Comparison of ENCODE assay signal across 14 mouse cellular contexts in genomic region chr3:105094448-105094847, GRCm38 (mm10). TPM values are rescaled to one million over a fixed set of nuclear protein-coding genes. Genes with fewer than 3 reads are reported as not detected.
DNase-seq lines count a peak whose midpoint lies in the region; ATAC-seq and TF ChIP-seq lines count a peak whose summit lies in the region.
"Had no signal": no experiment of that assay in that cellular context is flagged by ENCODE, and none has a peak within 500 bp of the region (broad histone marks: within the 10 kb centered on the region; RNA-seq: fewer than 3 reads in every experiment).

No protein-coding gene starts in this region.

- ATAC-seq in forebrain, postnatal 0 days: no peak
- ATAC-seq in forebrain, embryonic 12.5 days (ENCODE audit: low FRiP score): no peak
- ATAC-seq in liver, postnatal 0 days: no peak
- no peak for ATAC-seq in liver, embryonic 12.5 days
- ATAC-seq in megakaryocyte-erythroid progenitor cell, adult 5-6 weeks (replicated peaks; ENCODE audit: low FRiP score, low TSS enrichment, poor library complexity, severe bottlenecking): no peak

- WGBS in forebrain, postnatal 0 days: 71% methylated on average over 2 of the region's 2 CpGs
- 58% methylated on average over 2 of the region's 2 CpGs for WGBS in forebrain, embryonic 12.5 days
- 58% methylated on average over 2 of the region's 2 CpGs for WGBS in liver, postnatal 0 days (ENCODE audit: insufficient replicate concordance)
- WGBS in liver, embryonic 12.5 days (ENCODE audit: insufficient replicate concordance): 38% methylated on average over 2 of the region's 2 CpGs
- WGBS in bone marrow, adult 2 months: 58% methylated on average over 2 of the region's 2 CpGs

- no peaks in the 10 kb centered on the region for H3K9me3 ChIP-seq in forebrain, postnatal 0 days (ENCODE audit: low read length)
- no peaks in the 10 kb centered on the region for H3K9me3 ChIP-seq in forebrain, embryonic 12.5 days
- H3K9me3 ChIP-seq in liver, postnatal 0 days (ENCODE audit: low read length): no peaks in the 10 kb centered on the region
- H3K9me3 ChIP-seq in liver, embryonic 12.5 days (replicated peaks): no peaks in the 10 kb centered on the region
- H3K9me3 ChIP-seq in ES-Bruce4 (replicated peaks; ENCODE audit: control insufficient read depth, insufficient read depth, low read length, poor library complexity, severe bottlenecking): no peaks in the 10 kb centered on the region
- H3K9me3 ChIP-seq: heart, embryonic 13.5 days; limb, embryonic 15.5 days; neural tube, embryonic 12.5 days had no signal

- no peak overlapping the region for H3K4me3 ChIP-seq in forebrain, postnatal 0 days (ENCODE audit: low read depth, low read length)
- no peak overlapping the region for H3K4me3 ChIP-seq in forebrain, embryonic 12.5 days (replicated peaks)
- H3K4me3 ChIP-seq in liver, postnatal 0 days (ENCODE audit: low read depth, low read length): no peak overlapping the region
- H3K4me3 ChIP-seq in liver, embryonic 12.5 days: no peak overlapping the region
- H3K4me3 ChIP-seq in ES-Bruce4 (ENCODE audit: low read depth, low read length): no peak overlapping the region
- H3K4me3 ChIP-seq in bone marrow, adult 2 months (replicated peaks; ENCODE audit: control insufficient read depth, low read depth, low read length): no peak overlapping the region
- H3K4me3 ChIP-seq: heart, embryonic 13.5 days; limb, embryonic 15.5 days; neural tube, embryonic 12.5 days had no signal

- H3K4me2 ChIP-seq in forebrain, postnatal 0 days (ENCODE audit: low read depth): no peak overlapping the region
- H3K4me2 ChIP-seq in forebrain, embryonic 12.5 days: no peak overlapping the region
- no peak overlapping the region for H3K4me2 ChIP-seq in liver, postnatal 0 days (ENCODE audit: low read depth, low read length)
- no peak overlapping the region for H3K4me2 ChIP-seq in liver, embryonic 12.5 days
- H3K4me2 ChIP-seq: heart, embryonic 13.5 days; limb, embryonic 15.5 days; neural tube, embryonic 12.5 days had no signal

- DNase-seq in forebrain, postnatal 0 days: no peak
- peak; percentile 22 for DNase-seq in liver, postnatal 0 days
- DNase-seq in urinary bladder, postnatal 36 days (ENCODE audit: low spot score in 2 of 2): no peak
- DNase-seq: kidney, adult 11 months; lung, postnatal 4 days had no signal

- H3K9ac ChIP-seq in forebrain, postnatal 0 days: no peak overlapping the region
- no peak overlapping the region for H3K9ac ChIP-seq in forebrain, embryonic 12.5 days
- H3K9ac ChIP-seq in liver, postnatal 0 days (replicated peaks): no peak overlapping the region
- no peak overlapping the region for H3K9ac ChIP-seq in liver, embryonic 12.5 days
- H3K9ac ChIP-seq in ES-Bruce4 (ENCODE audit: low read depth, poor library complexity, severe bottlenecking): no peak overlapping the region
- H3K9ac ChIP-seq: heart, embryonic 13.5 days; limb, embryonic 15.5 days; neural tube, embryonic 12.5 days had no signal

- TF ChIP-seq CTCF in forebrain, postnatal 0 days (IDR thresholded peaks at IDR 0.05; ENCODE audit: low read depth): peak; percentile 26; the same call in 1 of the 2 replicates
- TF ChIP-seq CTCF in liver, postnatal 0 days (IDR thresholded peaks at IDR 0.05; ENCODE audit: low read depth): peak; percentile 41
- TF ChIP-seq CTCF in ES-Bruce4 (IDR thresholded peaks at IDR 0.05; ENCODE audit: low read depth, low read length): peak; percentile 33
- TF ChIP-seq CTCF in bone marrow, adult 2 months (IDR thresholded peaks at IDR 0.05; ENCODE audit: control insufficient read depth, insufficient read depth, low read length): peak; percentile 11; the same call in 1 of the 2 replicates

- H3K27ac ChIP-seq in forebrain, postnatal 0 days (ENCODE audit: low read depth, low read length): no peak overlapping the region
- H3K27ac ChIP-seq in forebrain, embryonic 12.5 days: no peak overlapping the region
- H3K27ac ChIP-seq in liver, postnatal 0 days (ENCODE audit: low read depth): no peak overlapping the region
- H3K27ac ChIP-seq in liver, embryonic 12.5 days: no peak overlapping the region
- no peak overlapping the region for H3K27ac ChIP-seq in ES-Bruce4 (ENCODE audit: insufficient read depth, low read length)
- H3K27ac ChIP-seq in bone marrow, adult 2 months (ENCODE audit: control insufficient read depth, insufficient read depth, low read depth, low read length, poor library complexity): no peak overlapping the region
- H3K27ac ChIP-seq: heart, embryonic 13.5 days; limb, embryonic 15.5 days; neural tube, embryonic 12.5 days had no signal

- H3K27me3 ChIP-seq in forebrain, postnatal 0 days (ENCODE audit: insufficient read depth, low read length): no peaks in the 10 kb centered on the region
- H3K27me3 ChIP-seq in forebrain, embryonic 12.5 days: no peaks in the 10 kb centered on the region
- no peaks in the 10 kb centered on the region for H3K27me3 ChIP-seq in liver, postnatal 0 days (ENCODE audit: insufficient read depth, low read length)
- no peaks in the 10 kb centered on the region for H3K27me3 ChIP-seq in liver, embryonic 12.5 days (replicated peaks)
- H3K27me3 ChIP-seq in ES-Bruce4 (ENCODE audit: control insufficient read depth, insufficient read depth, low read length, poor library complexity, severe bottlenecking): no peaks in the 10 kb centered on the region
- H3K27me3 ChIP-seq: heart, embryonic 13.5 days; limb, embryonic 15.5 days; neural tube, embryonic 12.5 days had no signal

- H3K36me3 ChIP-seq in forebrain, postnatal 0 days (ENCODE audit: insufficient read depth): no peaks in the 10 kb centered on the region
- H3K36me3 ChIP-seq in forebrain, embryonic 12.5 days (replicated peaks): no peaks in the 10 kb centered on the region
- no peaks in the 10 kb centered on the region for H3K36me3 ChIP-seq in liver, postnatal 0 days (replicated peaks; ENCODE audit: insufficient read depth, low read length)
- no peaks in the 10 kb centered on the region for H3K36me3 ChIP-seq in liver, embryonic 12.5 days
- no peaks in the 10 kb centered on the region for H3K36me3 ChIP-seq in ES-Bruce4 (ENCODE audit: control insufficient read depth, insufficient read depth, low read length, poor library complexity, severe bottlenecking)
- H3K36me3 ChIP-seq: heart, embryonic 13.5 days; limb, embryonic 15.5 days; neural tube, embryonic 12.5 days had no signal

- TF ChIP-seq POLR2A in ES-Bruce4 (IDR thresholded peaks at IDR 0.05; ENCODE audit: insufficient read depth, low read length): no peak
- no peak for TF ChIP-seq POLR2A in bone marrow, adult 2 months (IDR thresholded peaks at IDR 0.05; ENCODE audit: borderline replicate concordance, control insufficient read depth, low read depth, low read length)

- TF ChIP-seq EP300 in liver, postnatal 0 days (IDR thresholded peaks at IDR 0.05; ENCODE audit: low read depth): no peak
- TF ChIP-seq EP300 in ES-Bruce4 (IDR thresholded peaks at IDR 0.05; ENCODE audit: insufficient read depth, low read depth, low read length): no peak

- 0 out of 2 replicates have a peak, but pooled peaks cover 1% of the 10 kb centered on the region for H3K4me1 ChIP-seq in forebrain, postnatal 0 days (ENCODE audit: insufficient read depth)
- H3K4me1 ChIP-seq in forebrain, embryonic 12.5 days: peaks cover 14% of the 10 kb centered on the region
- no peaks in the 10 kb centered on the region for H3K4me1 ChIP-seq in liver, postnatal 0 days (ENCODE audit: insufficient read depth)
- no peaks in the 10 kb centered on the region for H3K4me1 ChIP-seq in liver, embryonic 12.5 days
- H3K4me1 ChIP-seq in ES-Bruce4 (ENCODE audit: control insufficient read depth, insufficient read depth, low read length): no peaks in the 10 kb centered on the region
- H3K4me1 ChIP-seq in bone marrow, adult 2 months (ENCODE audit: control insufficient read depth, insufficient read depth, low read length): no peaks in the 10 kb centered on the region
- H3K4me1 ChIP-seq: limb, embryonic 15.5 days had no signal

RNA-seq across cellular contexts. Expression of gene 4930564D02Rik, which starts 27.8 kb away (rescaled TPM):
- total RNA-seq in forebrain, postnatal 0 days (2014; rRNA removed): not detected in 2 replicates
- not detected in 2 replicates for polyA plus RNA-seq in forebrain, postnatal 0 days (2015; fragmentation: Nextera tagmentation; extraction: Ambion mirVana)
- polyA plus RNA-seq in forebrain, embryonic 12.5 days (2016; fragmentation: Nextera tagmentation; extraction: Ambion mirVana): not detected in 2 replicates
- not detected in 2 replicates for polyA plus RNA-seq in liver, postnatal 0 days (2015; fragmentation: Nextera tagmentation; extraction: Ambion mirVana)
- not detected in 2 replicates for polyA plus RNA-seq in liver, embryonic 12.5 days (2016; fragmentation: Nextera tagmentation; extraction: Ambion mirVana)
- not detected in 2 replicates for polyA plus RNA-seq in ES-Bruce4 (2011; ENCODE audit: insufficient read depth, insufficient read length, low read depth, missing spikeins)
- polyA plus RNA-seq in bone marrow, adult 2 months (2011; ENCODE audit: insufficient read depth, insufficient read length, low replicate concordance, missing spikeins): not detected in 2 replicates
- not detected in 2 replicates for total RNA-seq in megakaryocyte-erythroid progenitor cell, adult 5-6 weeks (2014; fragmentation: Nextera tagmentation)
- not detected in 2 replicates for total RNA-seq in megakaryocyte-erythroid progenitor cell, adult 5-6 weeks (2017)
- total RNA-seq: layer of hippocampus, postnatal 10 days had no signal
- polyA plus RNA-seq: heart, embryonic 13.5 days; limb, embryonic 15.5 days; neural tube, embryonic 12.5 days had no signal

RNA-seq across cellular contexts. Expression of gene Cttnbp2nl, which starts 41.5 kb away (rescaled TPM):
- 27.9 and 31.7 TPM in 2 replicates for total RNA-seq in forebrain, postnatal 0 days (2014; rRNA removed)
- polyA plus RNA-seq in forebrain, postnatal 0 days (2015; fragmentation: Nextera tagmentation; extraction: Ambion mirVana): 32.9 and 44.9 TPM in 2 replicates
- polyA plus RNA-seq in forebrain, embryonic 12.5 days (2016; fragmentation: Nextera tagmentation; extraction: Ambion mirVana): 53.1 and 65.8 TPM in 2 replicates
- polyA plus RNA-seq in liver, postnatal 0 days (2015; fragmentation: Nextera tagmentation; extraction: Ambion mirVana): 2.2 and 4.2 TPM in 2 replicates
- polyA plus RNA-seq in liver, embryonic 12.5 days (2016; fragmentation: Nextera tagmentation; extraction: Ambion mirVana): 3.4 and 3.8 TPM in 2 replicates
- polyA plus RNA-seq in ES-Bruce4 (2011; ENCODE audit: insufficient read depth, insufficient read length, low read depth, missing spikeins): 46.2 and 50.0 TPM in 2 replicates
- polyA plus RNA-seq in bone marrow, adult 2 months (2011; ENCODE audit: insufficient read depth, insufficient read length, low replicate concordance, missing spikeins): 4.3 and 5.8 TPM in 2 replicates
- not detected in 2 replicates for total RNA-seq in megakaryocyte-erythroid progenitor cell, adult 5-6 weeks (2014; fragmentation: Nextera tagmentation)
- not detected in 2 replicates for total RNA-seq in megakaryocyte-erythroid progenitor cell, adult 5-6 weeks (2017)
